Mouse (Mus musculus): ENCODE results near the gene Iqcg. TPM values are rescaled to one million over a fixed set of nuclear protein-coding genes. Genes with fewer than 3 reads are reported as not detected.

The Iqcg gene
- total and polyA plus RNA-seq, 2 experiments from 2014 or later: 2.0 to 4.8 TPM

DNA sequence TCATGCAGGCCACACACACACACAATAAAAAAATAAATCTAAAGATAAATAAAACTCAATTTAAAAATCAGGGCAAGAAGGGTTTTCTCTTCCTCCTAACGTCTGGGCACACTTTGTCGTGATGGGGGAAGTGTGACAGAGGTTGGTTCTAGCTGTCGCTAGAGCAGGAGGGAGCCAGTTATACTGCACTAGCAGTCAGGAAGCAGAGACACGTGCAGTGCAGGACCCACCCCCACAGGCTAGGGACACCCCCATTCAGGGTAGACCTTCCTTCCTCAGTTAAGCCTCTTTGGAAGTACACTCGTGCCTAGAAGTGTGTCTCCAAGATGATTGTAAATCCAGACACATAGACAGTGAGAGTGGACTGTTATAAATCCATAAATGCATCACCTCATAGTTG is 18.9 kb upstream of the Iqcg start:
- 81% methylated on average over 5 of the region's 5 CpGs for WGBS
- H3K27ac ChIP-seq: no peak overlapping the region
- no peak for ATAC-seq

DNA sequence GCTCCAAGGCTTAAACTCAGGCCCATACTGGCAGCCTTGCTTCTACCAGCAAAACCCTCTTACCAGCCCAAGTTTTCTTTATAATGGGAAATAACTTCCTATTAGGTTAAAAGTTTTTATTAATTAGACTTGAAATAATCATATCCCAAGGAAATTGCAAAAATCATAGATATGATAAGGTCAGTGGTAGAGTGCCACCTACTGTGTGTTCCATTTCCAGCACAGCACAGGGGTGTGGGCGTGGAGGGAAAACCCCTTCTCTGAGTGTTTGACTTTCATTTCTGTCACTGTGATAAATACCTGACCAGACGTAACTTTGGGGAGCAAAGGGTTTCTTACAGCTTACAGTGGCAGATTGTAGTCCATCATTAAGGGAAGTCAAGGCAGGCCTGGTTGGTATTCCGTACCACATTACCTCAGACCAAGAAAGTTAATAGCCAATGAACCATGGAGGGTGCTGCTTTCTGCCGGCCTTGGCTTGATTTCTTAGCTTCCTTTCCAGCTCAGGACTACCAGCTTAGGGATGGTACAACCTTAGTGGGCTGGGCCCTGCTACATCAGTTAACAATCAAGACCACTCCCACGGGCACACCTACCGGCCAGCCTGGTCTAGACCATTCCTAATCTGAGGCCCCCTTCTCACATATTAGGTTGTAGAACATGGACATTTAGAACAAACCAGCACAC is 17.0 kb upstream of the Iqcg start:
- TF ChIP-seq CTCF (IDR thresholded peaks at IDR 0.05; ENCODE audit: low read depth): no peak

More for the DNA sequence above, 18.9 kb upstream of the Iqcg start:
- Histone ChIP-seq H3K4me2 (ENCODE audit: low read depth, low read length) (no peak overlapping the region), H3K4me3 (ENCODE audit: low read length) (no peak overlapping the region), H3K36me3 (ENCODE audit: insufficient read depth, low read length) (peaks cover 13% of the 10 kb centered on the region), H3K9me3 (ENCODE audit: low read length) (no peaks in the 10 kb centered on the region), H3K9ac (replicated peaks; ENCODE audit: low read length) (no peak overlapping the region), H3K27me3 (ENCODE audit: insufficient read depth, low read length) (no peaks in the 10 kb centered on the region), H3K4me1 (ENCODE audit: insufficient read depth, low read length) (no peaks in the 10 kb centered on the region)
- DNase-seq (ENCODE audit: low spot score): no peak
- no peak for TF ChIP-seq CTCF (IDR thresholded peaks at IDR 0.05; ENCODE audit: low read depth)

DNA sequence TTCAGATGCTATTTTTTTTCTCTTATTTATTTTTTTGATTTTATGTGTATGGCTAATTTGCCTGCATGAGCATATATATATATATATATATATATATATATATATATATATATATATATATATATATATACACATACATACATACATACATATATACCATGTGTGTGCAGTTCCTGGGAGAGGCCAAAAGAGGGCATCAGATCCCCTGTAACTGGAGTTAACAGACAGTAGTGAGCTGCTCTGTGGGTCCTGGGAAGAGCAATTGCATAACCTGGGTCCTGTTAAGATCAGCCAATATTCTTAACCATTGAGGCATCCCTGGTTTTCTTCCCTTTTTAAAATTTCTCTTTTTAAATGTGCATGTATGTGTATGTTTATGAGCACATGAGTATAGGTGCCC is 14.9 kb upstream of the Iqcg start:
- 0 out of 2 replicates have a peak, but pooled peaks have one; percentile 2 for TF ChIP-seq CTCF (IDR thresholded peaks at IDR 0.05; ENCODE audit: low read depth)
- Histone ChIP-seq H3K9me3 (ENCODE audit: low read length) (no peaks in the 10 kb centered on the region), H3K4me3 (ENCODE audit: low read length) (no peak overlapping the region), H3K9ac (replicated peaks; ENCODE audit: low read length) (no peak overlapping the region), H3K36me3 (ENCODE audit: insufficient read depth, low read length) (peaks cover 18% of the 10 kb centered on the region), H3K4me1 (ENCODE audit: insufficient read depth, low read length) (no peaks in the 10 kb centered on the region), H3K27ac (no peak overlapping the region), H3K27me3 (ENCODE audit: insufficient read depth, low read length) (no peaks in the 10 kb centered on the region), H3K4me2 (ENCODE audit: low read depth, low read length) (no peak overlapping the region)
- DNase-seq (ENCODE audit: low spot score): no peak
- no peak for ATAC-seq

More for the DNA sequence above, 17.0 kb upstream of the Iqcg start:
- ATAC-seq: no peak
- H3K9me3 ChIP-seq (ENCODE audit: low read length): no peaks in the 10 kb centered on the region
- H3K4me3 ChIP-seq (ENCODE audit: low read length): no peak overlapping the region
- H3K36me3 ChIP-seq (ENCODE audit: insufficient read depth, low read length): peaks cover 18% of the 10 kb centered on the region
- no peaks in the 10 kb centered on the region for H3K4me1 ChIP-seq (ENCODE audit: insufficient read depth, low read length)
- DNase-seq (ENCODE audit: low spot score): no peak
- 89% methylated on average over 6 of the region's 6 CpGs for WGBS
- no peak overlapping the region for H3K4me2 ChIP-seq (ENCODE audit: low read depth, low read length)
- no peak overlapping the region for H3K27ac ChIP-seq
- no peak overlapping the region for H3K9ac ChIP-seq (replicated peaks; ENCODE audit: low read length)
- no peaks in the 10 kb centered on the region for H3K27me3 ChIP-seq (ENCODE audit: insufficient read depth, low read length)

DNA sequence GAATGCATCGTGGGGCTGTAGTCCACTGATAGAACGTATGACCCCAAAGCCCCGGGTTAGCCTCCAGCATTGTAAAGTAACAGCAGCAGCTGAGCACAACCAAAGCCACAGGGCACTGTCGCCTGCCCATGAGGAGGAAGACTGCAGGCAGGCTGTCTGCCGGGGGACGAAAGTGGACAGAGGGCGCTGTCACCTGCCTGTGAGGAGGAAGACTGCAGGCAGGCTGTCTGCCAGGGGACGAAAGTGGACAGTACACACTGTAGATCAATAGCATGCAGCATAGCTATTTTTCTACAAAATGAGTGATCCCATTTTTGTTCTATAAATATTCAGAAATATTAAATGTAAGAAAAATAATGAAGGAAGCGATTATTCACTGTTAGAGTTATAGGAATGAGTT is 8.6 kb upstream of the Iqcg start:
- no peak overlapping the region for H3K4me3 ChIP-seq (ENCODE audit: low read length)
- no peaks in the 10 kb centered on the region for H3K4me1 ChIP-seq (ENCODE audit: insufficient read depth, low read length)
- WGBS: 67% methylated on average over 9 of the region's 9 CpGs
- no peak overlapping the region for H3K27ac ChIP-seq
- DNase-seq (ENCODE audit: low spot score) (no peak), ATAC-seq (no peak)
- peaks cover 12% of the 10 kb centered on the region for H3K36me3 ChIP-seq (ENCODE audit: insufficient read depth, low read length)
- H3K4me2 ChIP-seq (ENCODE audit: low read depth, low read length): no peak overlapping the region
- no peak overlapping the region for H3K9ac ChIP-seq (replicated peaks; ENCODE audit: low read length)
- no peaks in the 10 kb centered on the region for H3K9me3 ChIP-seq (ENCODE audit: low read length)
- H3K27me3 ChIP-seq (ENCODE audit: insufficient read depth, low read length): no peaks in the 10 kb centered on the region
- TF ChIP-seq CTCF (IDR thresholded peaks at IDR 0.05; ENCODE audit: low read depth): peak; percentile 34; the same call in 1 of the 2 replicates

DNA sequence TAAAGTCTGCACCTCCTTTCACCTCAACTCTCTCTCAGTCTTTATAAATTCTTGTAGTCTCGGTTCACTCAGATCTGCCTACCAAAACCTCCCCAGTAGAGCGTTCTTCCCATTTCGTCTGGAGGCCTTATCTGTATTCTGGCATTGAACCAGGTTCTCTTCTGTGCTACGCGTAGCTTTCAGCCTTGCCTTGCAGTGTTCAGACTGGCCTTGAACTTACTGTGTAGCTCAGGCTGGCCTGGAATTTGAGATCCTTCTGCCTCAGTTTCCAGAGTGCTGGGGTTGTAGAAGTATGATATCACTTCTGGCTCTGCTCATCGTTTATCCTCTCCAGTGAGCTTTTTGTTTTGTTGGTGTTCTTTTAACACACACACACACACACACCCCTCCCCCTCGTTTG is 7.2 kb upstream of the Iqcg start:
- Histone ChIP-seq H3K4me1 (ENCODE audit: insufficient read depth, low read length) (no peaks in the 10 kb centered on the region), H3K9me3 (ENCODE audit: low read length) (no peaks in the 10 kb centered on the region), H3K27ac (peak overlapping the region; percentile 69; the same call in 1 of the 2 replicates), H3K4me3 (ENCODE audit: low read length) (peak overlapping the region; percentile 75), H3K27me3 (ENCODE audit: insufficient read depth, low read length) (no peaks in the 10 kb centered on the region), H3K4me2 (ENCODE audit: low read depth, low read length) (peak overlapping the region; percentile 89), H3K9ac (replicated peaks; ENCODE audit: low read length) (peak overlapping the region; percentile 78), H3K36me3 (ENCODE audit: insufficient read depth, low read length) (peaks cover 21% of the 10 kb centered on the region; the same call in 1 of the 2 replicates)
- ATAC-seq: no peak
- DNase-seq (ENCODE audit: low spot score): peak; percentile 25
- TF ChIP-seq CTCF (IDR thresholded peaks at IDR 0.05; ENCODE audit: low read depth): no peak
- WGBS: 9% methylated on average over 7 of the region's 7 CpGs

DNA sequence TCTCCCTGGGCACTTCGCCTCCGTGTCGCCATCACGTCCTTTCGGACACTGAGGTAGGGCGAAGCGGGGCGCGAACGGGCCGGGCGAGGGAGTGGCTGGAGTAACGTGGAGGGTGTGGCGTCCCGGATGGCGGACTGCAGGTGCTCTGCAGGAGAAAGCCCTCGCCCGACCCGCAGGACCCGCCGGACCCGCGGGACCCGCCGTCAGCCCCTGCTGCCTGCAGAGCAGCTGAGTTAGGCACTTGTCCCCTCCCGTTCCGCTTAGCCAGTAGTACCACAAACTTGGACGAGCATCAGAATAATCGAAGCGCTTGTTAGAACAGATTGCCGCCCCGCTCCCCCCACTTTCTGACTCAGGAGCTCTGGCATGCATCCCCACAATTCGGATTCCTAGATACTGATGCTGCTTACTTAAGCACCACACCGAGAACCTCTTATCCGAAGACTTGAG is 6.7 kb upstream of the Iqcg start:
- peaks cover 21% of the 10 kb centered on the region; the same call in 1 of the 2 replicates for H3K36me3 ChIP-seq (ENCODE audit: insufficient read depth, low read length)
- ATAC-seq (no peak; the same call in 1 of the 2 replicates), DNase-seq (ENCODE audit: low spot score) (peak; percentile 58)
- under 1% methylated on average over 35 of the region's 35 CpGs for WGBS
- H3K4me3 ChIP-seq (ENCODE audit: low read length): peak overlapping the region; percentile 75
- H3K4me1 ChIP-seq (ENCODE audit: insufficient read depth, low read length): 0 out of 2 replicates have a peak, but pooled peaks cover 2% of the 10 kb centered on the region
- H3K9ac ChIP-seq (replicated peaks; ENCODE audit: low read length): peak overlapping the region; percentile 78
- H3K4me2 ChIP-seq (ENCODE audit: low read depth, low read length): peak overlapping the region; percentile 89
- no peaks in the 10 kb centered on the region for H3K9me3 ChIP-seq (ENCODE audit: low read length)
- H3K27ac ChIP-seq: peak overlapping the region; percentile 69
- TF ChIP-seq CTCF (IDR thresholded peaks at IDR 0.05; ENCODE audit: low read depth): no peak
- H3K27me3 ChIP-seq (ENCODE audit: insufficient read depth, low read length): no peaks in the 10 kb centered on the region

Data from hindbrain, postnatal 0 days (tissue).